Mouse (Mus musculus) neutrophil, adult 65 days (primary cell): ENCODE data around the gene Fam228a. TPM values are rescaled to one million over a fixed set of nuclear protein-coding genes. Genes with fewer than 3 reads are reported as not detected.

Experiments used
- total RNA-seq: library from RNA; stranded (reverse); gene quantifications from 2 replicates; pipeline ENCODE4 v1.2.4, GENCODE M21; 2023

Fam228a gene
- not detected in 2 replicates for total RNA-seq

GRCm38 (mm10) chr12:4738031-4738576 is at the start of gene Fam228a:
Gene Fam228a (minus strand): TSS chr12:4738430.

DNA sequence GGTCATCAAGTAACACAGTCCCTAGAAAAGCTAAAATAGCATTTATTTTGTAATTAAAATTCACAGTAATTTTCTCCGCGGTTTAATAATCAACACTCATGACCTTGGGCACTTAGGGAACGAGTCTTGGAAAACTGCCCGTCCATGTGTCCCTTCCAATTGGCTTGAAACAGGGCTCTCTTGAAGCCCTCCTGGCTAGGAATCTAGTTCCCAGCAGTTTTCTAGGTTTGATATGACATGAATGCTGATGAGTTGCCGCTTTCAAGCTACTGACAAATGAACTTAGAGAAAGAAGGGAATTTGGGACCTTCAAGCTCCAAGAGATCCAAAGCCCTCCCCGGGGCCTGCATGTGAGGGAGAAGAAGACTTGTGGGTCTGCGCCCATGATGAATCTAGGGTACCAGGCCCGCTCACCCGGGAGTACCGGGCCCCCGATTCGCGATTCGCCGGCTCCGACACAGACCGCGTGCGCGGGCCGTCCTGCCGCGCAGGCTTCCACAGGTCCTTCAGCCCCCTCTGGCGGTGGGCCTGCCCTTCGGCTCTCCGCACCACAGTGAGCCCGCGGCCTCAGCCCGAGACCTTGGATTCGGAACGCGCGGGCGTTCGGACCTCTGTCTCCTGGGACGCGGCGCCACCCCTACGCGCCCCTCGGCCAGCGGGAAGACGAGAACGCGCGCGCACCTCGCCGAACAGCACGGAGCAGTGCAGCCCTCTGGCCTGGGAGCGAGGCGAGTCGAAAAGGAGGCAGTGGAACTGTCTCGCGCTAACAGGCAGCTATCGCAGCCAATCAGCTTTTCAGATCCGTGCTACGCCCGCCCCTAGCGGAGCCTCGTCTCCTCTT is 30.5 kb upstream of the Fam228a start, which contains the start of the genes Pfn4 and Fam228b:
Pfn4 (plus strand) TSS at position 531 of the 841 bp plus-strand sequence.
Fam228b (minus strand) TSS at position 776 of the 841 bp plus-strand sequence.

Other genes starting within 250 kb of the Fam228a start
- 143 and 184 TPM in 2 replicates for gene Itsn2, start 145.8 kb downstream of the Fam228a start, total RNA-seq
- gene Gm3625, start 145.5 kb downstream of the Fam228a start, total RNA-seq, result not detected in 2 replicates
- gene Pfn4, start 30.6 kb upstream of the Fam228a start, total RNA-seq, result 0.61 and 0.73 TPM in 2 replicates
- gene Fam228b, start 30.8 kb upstream of the Fam228a start, total RNA-seq, result 0.98 TPM in 1 of 2 replicates, not detected in the other
- 106 and 121 TPM in 2 replicates for gene Sf3b6, start 79.1 kb upstream of the Fam228a start, total RNA-seq
- 6.1 and 9.3 TPM in 2 replicates for gene Fkbp1b, start 103.2 kb upstream of the Fam228a start, total RNA-seq
- 7.2 and 7.5 TPM in 2 replicates for gene Wdcp, start 104.9 kb upstream of the Fam228a start, total RNA-seq
- 1.6 and 3.7 TPM in 2 replicates for gene Mfsd2b, start 135.9 kb upstream of the Fam228a start, total RNA-seq
- gene Ubxn2a, start 169.3 kb upstream of the Fam228a start, total RNA-seq, result 15.3 and 16.9 TPM in 2 replicates
- 77.2 and 122 TPM in 2 replicates for gene Atad2b, start 178.9 kb upstream of the Fam228a start, total RNA-seq